Mouse (Mus musculus): ENCODE measurements around the gene Arhgap9.

DNA sequence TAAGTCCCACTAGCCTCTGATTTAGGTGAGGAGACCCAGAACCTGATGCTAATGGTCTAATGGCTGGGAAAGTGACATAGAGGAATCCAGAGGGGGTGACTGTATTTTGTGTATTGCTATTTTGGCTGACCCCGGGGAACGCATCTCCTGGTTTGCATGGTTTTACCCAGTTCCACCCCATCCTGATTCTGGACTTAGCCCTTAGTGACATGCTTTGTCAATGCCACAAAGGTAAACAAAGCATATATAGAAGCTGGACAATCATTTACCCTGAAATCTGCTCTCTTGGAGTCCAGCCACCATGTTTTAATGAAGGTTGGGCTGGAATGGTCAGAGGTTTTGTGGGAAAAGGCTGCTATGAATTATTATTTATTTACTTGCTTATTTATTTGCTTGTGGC lies 46.5 kb downstream of the Arhgap9 start:
- TF ChIP-seq CTCF (IDR thresholded peaks at IDR 0.05; ENCODE audit: control insufficient read depth, insufficient read depth, insufficient read length) (no peak), MYOG (IDR thresholded peaks at IDR 0.05; ENCODE audit: control insufficient read depth, extremely low read depth, insufficient read length) (no peak), CEBPB (IDR thresholded peaks at IDR 0.05; ENCODE audit: low read depth) (no peak), USF1 (IDR thresholded peaks at IDR 0.05; ENCODE audit: low read depth) (no peak), MYOD1 (IDR thresholded peaks at IDR 0.05; ENCODE audit: control insufficient read depth, insufficient read length, low read depth) (no peak)

All from C2C12 (cell line).